In genomic region chr5:102045177-102045576, GRCm38 (mm10) we compare ENCODE assay signal across 12 mouse cellular contexts. TPM values are rescaled to one million over a fixed set of nuclear protein-coding genes. Genes with fewer than 3 reads are reported as not detected.
A peak's percentile ranks its signal among the peaks of the same experiment; 100 is the strongest.
DNase-seq lines count a peak whose midpoint lies in the region; ATAC-seq and TF ChIP-seq lines count a peak whose summit lies in the region.
"Had no signal": no experiment of that assay in that cellular context is flagged by ENCODE, and none has a peak within 500 bp of the region (broad histone marks: within the 10 kb centered on the region; RNA-seq: fewer than 3 reads in every experiment).

No protein-coding gene starts in this region.

- peaks cover 4% of the 10 kb centered on the region; the same call in 1 of the 2 replicates for H3K4me1 ChIP-seq in intestine, embryonic 14.5 days (replicated peaks; ENCODE audit: control insufficient read depth, insufficient read depth, low read length)
- no peaks in the 10 kb centered on the region; the same call in 1 of the 2 replicates for H3K4me1 ChIP-seq in intestine, postnatal 0 days (replicated peaks; ENCODE audit: control insufficient read depth, insufficient read depth, low read length)
- peaks cover 24% of the 10 kb centered on the region for H3K4me1 ChIP-seq in liver, embryonic 16.5 days (ENCODE audit: control insufficient read depth, low read depth, low read length)
- peaks cover 14% of the 10 kb centered on the region for H3K4me1 ChIP-seq in cerebellum, adult 2 months (ENCODE audit: control insufficient read depth, insufficient read depth, low read length)

- WGBS in intestine, embryonic 14.5 days, result 76% methylated on average over 8 of the region's 8 CpGs
- 40% methylated on average over 8 of the region's 8 CpGs for WGBS in intestine, postnatal 0 days
- WGBS in liver, embryonic 16.5 days (ENCODE audit: insufficient replicate concordance), result 13% methylated on average over 8 of the region's 8 CpGs
- WGBS in cerebellum, adult 2 months, result 61% methylated on average over 8 of the region's 8 CpGs

- in situ Hi-C loops in Patski (cut with MboI; ENCODE audit: low pct_unique_long_range_greater_than_20kb), result no loop called here

- peaks cover 5% of the 10 kb centered on the region; the same call in 1 of the 2 replicates for H3K9me3 ChIP-seq in intestine, embryonic 14.5 days (ENCODE audit: control insufficient read depth, low read length)
- no peaks in the 10 kb centered on the region for H3K9me3 ChIP-seq in intestine, postnatal 0 days (ENCODE audit: control insufficient read depth)
- no peaks in the 10 kb centered on the region for H3K9me3 ChIP-seq in liver, embryonic 16.5 days (replicated peaks; ENCODE audit: control insufficient read depth, low read length)
- H3K9me3 ChIP-seq: midbrain, embryonic 13.5 days had no signal

- H3K4me3 ChIP-seq in intestine, embryonic 14.5 days (ENCODE audit: low read depth, low read length), result no peak overlapping the region
- no peak overlapping the region for H3K4me3 ChIP-seq in intestine, postnatal 0 days (ENCODE audit: low read depth, low read length)
- H3K4me3 ChIP-seq in liver, embryonic 16.5 days (ENCODE audit: low read depth, low read length), result peak overlapping the region; percentile 47
- H3K4me3 ChIP-seq in layer of hippocampus, adult 2 months, result no peak overlapping the region
- no peak overlapping the region for H3K4me3 ChIP-seq in cerebellum, adult 2 months (replicated peaks; ENCODE audit: insufficient read depth, low read depth, low read length)
- H3K4me3 ChIP-seq: midbrain, embryonic 13.5 days had no signal

- no peak for ATAC-seq in intestine, embryonic 14.5 days (replicated peaks; ENCODE audit: low FRiP score, low TSS enrichment, low read depth)
- ATAC-seq in intestine, postnatal 0 days, result no peak
- peak; percentile 68 for ATAC-seq in Patski
- peak; percentile 92 for ATAC-seq in erythroblast, adult 5-6 weeks (replicated peaks; ENCODE audit: low FRiP score, poor library complexity, severe bottlenecking)
- peak; percentile 91 for ATAC-seq in liver, embryonic 16.5 days (ENCODE audit: low read depth)
- ATAC-seq: hindbrain, embryonic 16.5 days; midbrain, embryonic 13.5 days had no signal

- CTCF ChIA-PET in Patski (lab: Charles Lee), result interaction anchor here (1.0 to 1.6 kb wide), 3 partner anchors 9 to 16 kb away, joined by 3 read pairs; no protein-coding TSS in a partner anchor

- TF ChIP-seq CTCF in intestine, postnatal 0 days (IDR thresholded peaks at IDR 0.05; ENCODE audit: low read depth), result no peak
- TF ChIP-seq CTCF in Patski (IDR thresholded peaks at IDR 0.05), result no peak
- TF ChIP-seq CTCF in layer of hippocampus, adult 2 months (conservative IDR thresholded peaks at IDR 0.05), result no peak
- TF ChIP-seq CTCF in cerebellum, adult 2 months (IDR thresholded peaks at IDR 0.05; ENCODE audit: borderline replicate concordance, insufficient read depth, low read depth, low read length), result no peak

- no peak overlapping the region for H3K4me2 ChIP-seq in intestine, embryonic 14.5 days (ENCODE audit: low read length)
- no peak overlapping the region; the same call in 1 of the 2 replicates for H3K4me2 ChIP-seq in intestine, postnatal 0 days (replicated peaks; ENCODE audit: low read depth)
- peak overlapping the region; percentile 64 for H3K4me2 ChIP-seq in liver, embryonic 16.5 days (ENCODE audit: low read depth, low read length)
- H3K4me2 ChIP-seq: midbrain, embryonic 13.5 days had no signal

- POLR2A ChIA-PET in Patski (lab: Charles Lee), result interaction anchor here (0.5 to 1.9 kb wide), 2 partner anchors 18 to 136 kb away, joined by 4 to 5 read pairs; no protein-coding TSS in a partner anchor

- H3K9ac ChIP-seq in intestine, embryonic 14.5 days (ENCODE audit: low read length), result no peak overlapping the region
- no peak overlapping the region for H3K9ac ChIP-seq in intestine, postnatal 0 days (ENCODE audit: low read depth, low read length)
- 0 out of 2 replicates have a peak overlapping the region, but pooled peaks have one; percentile 32 for H3K9ac ChIP-seq in liver, embryonic 16.5 days (ENCODE audit: low read depth, low read length)
- H3K9ac ChIP-seq: midbrain, embryonic 13.5 days had no signal

- H3K27me3 ChIP-seq in intestine, embryonic 14.5 days (replicated peaks; ENCODE audit: control insufficient read depth, insufficient read depth, low read length), result no peaks in the 10 kb centered on the region
- H3K27me3 ChIP-seq in intestine, postnatal 0 days (replicated peaks; ENCODE audit: control insufficient read depth, insufficient read depth, low read length), result no peaks in the 10 kb centered on the region
- H3K27me3 ChIP-seq in Patski, result no peaks in the 10 kb centered on the region
- no peaks in the 10 kb centered on the region for H3K27me3 ChIP-seq in liver, embryonic 16.5 days (ENCODE audit: control insufficient read depth, insufficient read depth, low read depth, low read length)
- H3K27me3 ChIP-seq in cerebellum, adult 2 months (ENCODE audit: control insufficient read depth, insufficient read depth, low read length), result no peaks in the 10 kb centered on the region
- H3K27me3 ChIP-seq: midbrain, embryonic 13.5 days had no signal

- peak overlapping the region; percentile 16; the same call in 1 of the 2 replicates for H3K27ac ChIP-seq in intestine, embryonic 14.5 days (ENCODE audit: low read depth)
- no peak overlapping the region for H3K27ac ChIP-seq in intestine, postnatal 0 days (ENCODE audit: low read depth, low read length)
- peak overlapping the region; percentile 86 for H3K27ac ChIP-seq in liver, embryonic 16.5 days (ENCODE audit: low read length)
- H3K27ac ChIP-seq in layer of hippocampus, adult 2 months, result no peak overlapping the region
- H3K27ac ChIP-seq in cerebellum, adult 2 months (ENCODE audit: insufficient read depth, low read length), result no peak overlapping the region
- H3K27ac ChIP-seq: midbrain, embryonic 13.5 days had no signal

- DNase-seq in intestine, embryonic 14.5 days (ENCODE audit: low spot score), result no peak
- DNase-seq in Patski (ENCODE audit: low read depth, low spot score) (no peak), MN1 (ENCODE audit: low spot score) (no peak)
- no peak for DNase-seq in layer of hippocampus, adult 2 months (ENCODE audit: low spot score in 2 of 2)
- DNase-seq in cerebellum, adult 2 months, result no peak
- DNase-seq: adrenal gland, postnatal 25 days; thymus, postnatal 14 days had no signal

- peaks cover 14% of the 10 kb centered on the region for H3K36me3 ChIP-seq in intestine, embryonic 14.5 days (ENCODE audit: control insufficient read depth, insufficient read depth, low read length)
- H3K36me3 ChIP-seq in intestine, postnatal 0 days (ENCODE audit: control insufficient read depth, insufficient read depth), result peaks cover 22% of the 10 kb centered on the region
- peaks cover 2% of the 10 kb centered on the region; the same call in 1 of the 2 replicates for H3K36me3 ChIP-seq in liver, embryonic 16.5 days (ENCODE audit: control insufficient read depth, insufficient read depth)

- no peak for TF ChIP-seq POLR2A in cerebellum, adult 2 months (IDR thresholded peaks at IDR 0.05; ENCODE audit: borderline replicate concordance, insufficient read depth, low read length)

RNA-seq across cellular contexts. Expression of gene Wdfy3, which starts 24.5 kb away (rescaled TPM):
- polyA plus RNA-seq in intestine, embryonic 14.5 days (2014; fragmentation: Nextera tagmentation; extraction: Ambion mirVana), result 18.8 and 19.4 TPM in 2 replicates
- 7.0 and 7.8 TPM in 2 replicates for polyA plus RNA-seq in intestine, postnatal 0 days (2015; fragmentation: Nextera tagmentation; extraction: Ambion mirVana)
- 61.1 TPM for polyA plus RNA-seq in Patski (2021)
- total RNA-seq in erythroblast, adult 5-6 weeks (2015; ENCODE audit: low replicate concordance), result 4.0 and 5.4 TPM in 2 replicates
- 7.4 and 10.6 TPM in 2 replicates for total RNA-seq in erythroblast, adult 5-6 weeks (2017; ENCODE audit: low replicate concordance)
- 4.4 and 4.5 TPM in 2 replicates for polyA plus RNA-seq in liver, embryonic 16.5 days (2015; fragmentation: Nextera tagmentation; extraction: Ambion mirVana)
- 100 to 1,000 TPM; 119 to 123 TPM for total RNA-seq in layer of hippocampus, adult 2 months (2021)
- polyA plus RNA-seq in cerebellum, adult 2 months (2012; rRNA removed), result 75.4 and 79.7 TPM in 2 replicates

Comparison
In these comparisons a context has a peak if more than half of its experiments do, and no peak if none do; other contexts are left out.
1. H3K27ac ChIP-seq: peak in intestine, embryonic 14.5 days (single experiment) and liver, embryonic 16.5 days (single experiment); none in intestine, postnatal 0 days (single experiment), layer of hippocampus, adult 2 months (single experiment) and cerebellum, adult 2 months (single experiment).
2. ATAC-seq: peak in Patski (single experiment), erythroblast, adult 5-6 weeks (single experiment) and liver, embryonic 16.5 days (single experiment); none in intestine, embryonic 14.5 days (single experiment) and intestine, postnatal 0 days (single experiment).